Mouse (Mus musculus): Measurements from ENCODE around the gene Nxnl2.

- TF ChIP-seq GATA1 (IDR thresholded peaks at IDR 0.05; ENCODE audit: low read length) (no peak), TAL1 (IDR thresholded peaks at IDR 0.05; ENCODE audit: low read length) (no peak)
Observed at GRCm38 (mm10) chr13:51152966-51153669, 17.7 kb upstream of the Nxnl2 start.
